Mouse (Mus musculus) kidney, adult 2 months (tissue): ENCODE measurements around the gene Eef1a1. TPM values are rescaled to one million over a fixed set of nuclear protein-coding genes. Genes with fewer than 3 reads are reported as not detected.

ENCODE experiments used
- DNase-seq: peaks from one replicate; pipeline ENCODE4 v3.0.0; 2021
- H3K27ac ChIP-seq: fragments of 200-500 bp; 2 replicates; pipeline ENCODE4 v1.5.1; 2012; ENCODE audit warnings: low read depth, low read length, control low read depth, inconsistent platforms; ENCODE audit not compliant: insufficient read depth
- H3K27me3 ChIP-seq: fragments of 200-500 bp; replicated peaks from 2 replicates; pipeline ENCODE4 v1.6.1; 2012; ENCODE audit warnings: mild to moderate bottlenecking, moderate library complexity, low read length, inconsistent platforms; ENCODE audit not compliant: control insufficient read depth, insufficient read depth
- H3K36me3 ChIP-seq: fragments of 200-500 bp; 2 replicates; pipeline ENCODE4 v1.6.1; 2012; ENCODE audit warnings: mild to moderate bottlenecking, moderate library complexity, low read length, inconsistent platforms; ENCODE audit not compliant: control insufficient read depth, insufficient read depth
- H3K4me1 ChIP-seq: fragments of 200-500 bp; 2 replicates; pipeline ENCODE4 v1.6.1; 2011; ENCODE audit warnings: low read length; ENCODE audit not compliant: control insufficient read depth, insufficient read depth
- H3K4me3 ChIP-seq: fragments of 200-500 bp; 2 replicates; pipeline ENCODE4 v1.5.1; 2011; ENCODE audit warnings: mild to moderate bottlenecking, low read depth, low read length, control low read depth; ENCODE audit not compliant: insufficient read depth
- CTCF ChIP-seq: fragments of 200-500 bp; conservative IDR thresholded peaks from 2 replicates; pipeline ENCODE4 v1.5.1; 2011; ENCODE audit warnings: low read depth, mild to moderate bottlenecking, control low read depth, low read length, moderate library complexity, mixed read lengths; ENCODE audit not compliant: insufficient read depth, insufficient read length
- POLR2A ChIP-seq: fragments of 200-500 bp; IDR thresholded peaks from one replicate; pipeline ENCODE4 v1.6.1; 2011; ENCODE audit warnings: low read depth, low read length, control low read depth
- WGBS: fragments of 180-500 bp; shearing (Covaris S2); methylation state at CpG from one replicate; pipeline ENCODE4 v1.1.7; 2018; 5-methylcytosine and 5-hydroxymethylcytosine counted together
- polyA plus RNA-seq: library from polyadenylated mRNA; depleted of rRNA; stranded (reverse); fragments of >200 nt; gene quantifications from 2 replicates; pipeline ENCODE4 v1.2.3, GENCODE M21; 2012; rRNA removed

Gene Eef1a1
- 4,503 and 4,540 TPM in 2 replicates for polyA plus RNA-seq

DNA sequence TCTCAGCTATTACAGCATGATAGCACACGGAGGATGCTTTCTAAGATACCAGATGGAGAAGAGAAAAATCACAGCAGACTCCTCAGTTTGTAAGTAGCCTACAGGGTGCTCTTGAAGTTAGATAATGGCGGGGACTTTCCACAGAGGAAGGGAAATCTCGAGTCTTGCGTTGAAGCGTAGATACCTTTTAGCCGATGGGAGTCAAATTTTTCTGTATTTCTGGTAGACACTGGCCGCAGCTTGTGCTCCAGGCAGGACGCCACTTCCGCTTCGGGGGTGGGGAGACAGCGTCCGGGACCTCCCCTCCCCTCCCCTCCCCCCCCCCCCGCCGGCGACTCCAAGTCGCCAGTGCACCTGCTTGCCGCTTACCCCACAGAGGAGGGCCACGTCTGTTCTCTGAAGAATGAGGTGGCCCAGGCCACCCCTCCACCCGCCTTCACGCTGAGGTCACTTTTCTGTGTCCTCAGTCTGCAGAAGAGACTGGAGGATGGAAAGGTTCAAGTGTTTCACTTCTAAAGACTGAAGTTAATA, at the start of gene Eef1a1:
Gene Eef1a1 (minus strand): TSS at position 262 of the 531 bp plus-strand sequence.
- TF ChIP-seq CTCF (no peak), POLR2A (no peak)
- DNase-seq: peak; percentile 81

DNA sequence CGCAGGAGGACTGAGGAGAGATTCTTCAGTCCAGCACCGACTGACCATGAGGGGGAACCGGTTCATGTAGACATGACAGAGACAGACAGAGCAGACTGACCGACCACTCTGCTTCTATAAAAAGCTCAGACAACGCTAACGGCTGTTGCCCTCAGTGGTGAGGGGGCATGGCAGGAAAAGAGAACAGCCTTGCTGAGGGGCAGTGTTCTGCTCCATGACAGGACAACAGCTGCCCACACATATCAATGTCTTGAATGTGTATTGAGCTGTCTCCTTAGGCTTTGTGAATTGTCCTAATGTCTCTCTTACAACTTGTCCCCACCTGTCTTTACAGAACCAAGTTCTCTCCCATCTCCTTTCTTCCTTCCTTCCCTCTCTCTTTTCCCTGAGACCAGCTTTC, 49.5 kb upstream of the Eef1a1 start:
- H3K27ac ChIP-seq: no peak overlapping the region
- H3K27me3 ChIP-seq: no peaks in the 10 kb centered on the region
- no peak overlapping the region for H3K4me3 ChIP-seq
- no peaks in the 10 kb centered on the region; the same call in 1 of the 2 replicates for H3K4me1 ChIP-seq
- no peaks in the 10 kb centered on the region for H3K36me3 ChIP-seq
- no peak for TF ChIP-seq CTCF
- no peak for TF ChIP-seq POLR2A
- DNase-seq: no peak
- 53% methylated on average over 6 of the region's 6 CpGs for WGBS

More for the DNA sequence above, at the start of gene Eef1a1:
- H3K36me3 ChIP-seq: no peaks in the 10 kb centered on the region
- H3K27me3 ChIP-seq: no peaks in the 10 kb centered on the region
- H3K4me3 ChIP-seq: peak within 1 kb of the TSS; percentile 62
- H3K27ac ChIP-seq: peak within 1 kb of the TSS; percentile 62
- H3K4me1 ChIP-seq: no peaks in the 10 kb centered on the region; the same call in 1 of the 2 replicates
- WGBS: under 1% methylated on average over 15 of the region's 20 CpGs

DNA sequence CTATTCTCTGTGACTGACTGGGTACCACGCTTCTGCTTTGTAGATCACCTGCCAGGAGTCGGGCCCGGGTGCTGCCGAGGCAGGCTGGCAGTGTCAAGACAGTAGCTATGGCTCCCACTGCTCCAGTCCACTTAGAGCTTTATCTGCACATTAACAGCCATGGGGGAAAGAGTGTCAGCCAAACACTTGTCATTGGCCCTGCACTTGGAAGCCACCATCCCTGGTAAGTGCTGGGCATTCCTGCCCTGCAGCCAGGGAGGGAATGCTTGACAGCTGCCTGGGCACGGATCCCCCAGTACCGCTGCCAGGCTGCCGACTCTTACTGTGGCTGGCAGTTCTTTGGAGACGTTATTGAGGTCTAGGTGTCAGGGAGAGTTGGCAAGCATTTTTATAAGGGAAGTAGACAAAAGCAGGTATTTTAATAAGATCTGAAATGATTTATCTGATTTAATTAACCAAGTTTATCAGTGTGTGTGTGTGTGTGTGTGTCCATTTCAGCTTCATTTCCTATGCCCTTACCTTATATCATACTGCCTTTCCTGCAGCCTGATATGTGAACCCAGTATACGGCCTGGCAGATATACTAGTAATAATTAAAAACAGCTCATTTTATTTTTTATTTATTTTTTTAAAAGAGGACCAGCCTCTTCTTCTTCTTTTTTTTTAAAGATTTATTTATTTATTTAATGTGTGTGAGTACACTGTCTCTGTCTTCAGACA, 48.4 kb upstream of the Eef1a1 start:
- Histone ChIP-seq H3K27ac (no peak overlapping the region), H3K27me3 (no peaks in the 10 kb centered on the region), H3K4me1 (peaks cover 7% of the 10 kb centered on the region), H3K36me3 (no peaks in the 10 kb centered on the region), H3K4me3 (no peak overlapping the region)
- no peak for TF ChIP-seq POLR2A
- DNase-seq: no peak
- WGBS: 77% methylated on average over 9 of the region's 9 CpGs

DNA sequence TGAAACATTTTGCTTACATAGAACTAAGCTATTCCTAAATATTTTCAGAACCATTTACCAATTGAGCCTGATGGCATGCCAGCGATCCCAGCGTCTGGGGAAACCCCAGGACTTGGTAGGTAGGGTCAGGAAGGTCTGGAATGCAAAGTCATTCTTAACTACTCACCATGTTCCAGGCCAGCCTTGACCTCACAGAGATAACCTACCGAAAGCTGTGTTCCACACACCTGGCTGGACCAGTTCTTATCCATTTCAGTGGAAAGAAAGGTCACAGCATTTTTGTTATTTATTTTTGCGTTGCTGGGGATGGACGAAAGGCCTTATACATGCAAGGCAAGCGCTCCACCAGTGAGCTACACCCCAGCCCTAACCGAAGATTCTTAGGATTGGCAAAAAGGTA, 45.7 kb upstream of the Eef1a1 start:
- WGBS: 78% methylated on average over 7 of the region's 7 CpGs
- H3K27me3 ChIP-seq: no peaks in the 10 kb centered on the region

DNA sequence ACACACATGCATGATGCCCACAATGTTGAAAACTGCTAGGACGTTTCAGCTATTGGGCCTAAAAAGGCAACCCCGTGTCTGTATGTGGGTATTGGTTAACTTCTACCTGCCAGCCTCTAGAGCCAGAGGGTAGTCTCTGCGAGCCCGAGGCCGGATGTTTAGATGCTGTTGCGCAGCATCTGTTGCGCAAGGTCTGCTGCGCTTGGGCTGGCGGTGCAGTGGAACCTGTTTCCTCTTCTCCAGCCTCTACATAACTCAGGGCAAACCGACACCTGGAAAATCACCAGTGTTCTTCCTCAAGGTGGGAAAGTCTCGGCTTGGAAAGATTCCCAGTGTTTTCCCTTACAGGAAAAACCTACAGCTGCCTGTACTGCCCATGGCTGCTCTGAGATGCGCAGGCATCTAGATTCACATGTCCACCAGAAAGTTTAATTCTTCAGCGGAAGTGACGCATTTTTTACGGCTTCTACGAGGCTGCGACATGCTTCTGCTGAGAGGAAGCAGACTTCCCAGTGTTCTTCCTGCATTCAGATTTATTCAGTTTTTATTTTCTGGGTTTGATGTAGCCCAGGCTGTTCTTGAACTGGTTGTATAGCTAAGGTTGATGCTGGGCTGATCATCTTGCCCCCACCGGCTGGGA, 44.5 kb upstream of the Eef1a1 start:
- no peaks in the 10 kb centered on the region for H3K36me3 ChIP-seq
- no peak for TF ChIP-seq POLR2A
- no peak for TF ChIP-seq CTCF
- H3K4me1 ChIP-seq: peaks cover 16% of the 10 kb centered on the region
- no peaks in the 10 kb centered on the region for H3K27me3 ChIP-seq
- H3K27ac ChIP-seq: peak overlapping the region; percentile 85
- no peak overlapping the region for H3K4me3 ChIP-seq
- peak; percentile 61 for DNase-seq
- whole genome bisulfite sequencing: 52% methylated on average over 18 of the region's 18 CpGs

More for the DNA sequence above, 45.7 kb upstream of the Eef1a1 start:
- Histone ChIP-seq H3K4me1 (peaks cover 15% of the 10 kb centered on the region), H3K36me3 (no peaks in the 10 kb centered on the region), H3K27ac (peak overlapping the region; percentile 33; the same call in 1 of the 2 replicates), H3K4me3 (no peak overlapping the region)
- no peak for DNase-seq
- TF ChIP-seq CTCF (no peak), POLR2A (no peak)

DNA sequence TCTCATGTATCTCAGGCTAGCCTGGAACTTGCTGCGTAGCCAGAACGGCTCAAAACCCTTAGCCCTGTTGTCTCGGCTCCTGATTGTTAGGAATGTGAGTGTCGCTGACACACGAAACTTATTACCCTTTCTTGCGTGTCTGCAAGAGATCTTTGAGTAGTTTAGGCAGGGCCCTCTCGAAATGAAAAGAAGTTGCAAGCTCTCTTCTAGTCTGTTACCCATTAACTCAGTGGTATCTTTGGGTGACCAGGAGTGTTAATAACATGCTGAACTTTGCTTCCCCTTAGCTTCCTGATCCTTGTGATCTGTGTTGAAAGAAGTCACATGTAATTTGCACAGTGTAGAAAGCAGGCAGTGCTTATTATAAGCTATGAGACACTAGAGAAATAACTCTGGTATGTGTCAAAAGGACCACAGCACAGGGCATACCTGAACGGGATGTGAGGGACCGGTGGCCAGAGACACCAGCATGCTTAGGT, 43.4 kb upstream of the Eef1a1 start:
- peak overlapping the region; percentile 95 for H3K27ac ChIP-seq
- TF ChIP-seq CTCF: no peak
- no peak for TF ChIP-seq POLR2A
- no peaks in the 10 kb centered on the region for H3K36me3 ChIP-seq
- H3K4me3 ChIP-seq: no peak overlapping the region
- H3K4me1 ChIP-seq: peaks cover 20% of the 10 kb centered on the region
- DNase-seq: peak; percentile 86
- no peaks in the 10 kb centered on the region for H3K27me3 ChIP-seq
- 24% methylated on average over 9 of the region's 9 CpGs for WGBS

DNA sequence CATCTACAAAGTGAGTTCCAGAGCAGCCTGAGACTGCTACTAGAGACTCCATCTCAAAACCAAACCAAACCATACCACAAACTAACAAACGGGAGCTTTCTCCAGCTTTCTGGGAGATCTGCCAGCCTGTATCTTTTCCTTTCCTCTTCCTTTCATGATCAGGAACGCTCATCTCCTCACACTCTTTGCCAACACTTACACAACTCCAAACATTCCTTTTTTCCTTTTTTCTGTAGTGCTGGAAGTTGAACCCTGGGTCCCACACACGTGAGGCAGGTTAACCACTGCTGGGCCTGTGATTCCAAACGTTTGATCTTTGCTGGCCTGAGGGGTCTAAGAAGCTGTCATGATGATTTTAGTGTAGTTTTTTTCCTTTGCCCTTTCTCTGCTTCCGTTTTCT, 42.9 kb upstream of the Eef1a1 start:
- Histone ChIP-seq H3K36me3 (no peaks in the 10 kb centered on the region), H3K27ac (peak overlapping the region; percentile 95), H3K4me1 (peaks cover 23% of the 10 kb centered on the region), H3K4me3 (no peak overlapping the region), H3K27me3 (no peaks in the 10 kb centered on the region)
- TF ChIP-seq CTCF (no peak), POLR2A (no peak)
- DNase-seq: peak; percentile 43
- 19% methylated on average over 5 of the region's 5 CpGs for WGBS
